Mouse (Mus musculus): ENCODE measurements around the gene Hspb8.
A peak's percentile ranks its signal among the peaks of the same experiment; 100 is the strongest.

The Hspb8 gene

DNA sequence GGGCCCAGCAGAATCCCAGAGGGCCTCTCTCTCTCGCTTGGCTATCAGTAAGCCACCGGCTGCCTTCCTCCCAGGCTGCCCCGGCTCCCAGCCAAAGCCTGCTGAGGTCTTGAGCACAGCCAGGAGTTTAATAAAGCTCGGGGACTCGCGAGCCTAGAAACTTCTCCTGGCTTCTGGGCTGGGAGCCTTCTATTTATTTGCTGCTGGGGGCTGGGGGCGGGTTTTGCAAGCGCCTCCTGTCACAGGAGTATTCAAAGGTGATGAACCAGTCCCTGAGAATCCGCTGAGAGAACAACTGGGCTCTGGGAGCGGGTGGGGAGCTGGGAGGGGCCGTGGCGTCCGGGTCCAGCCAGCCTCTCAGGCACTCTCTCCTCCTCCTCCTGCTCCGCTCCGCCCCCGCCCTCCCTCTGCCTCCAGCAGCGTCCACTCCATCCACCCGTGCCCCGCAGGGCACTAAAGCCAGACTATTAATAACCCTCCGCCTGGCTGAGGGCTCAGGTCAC lies at the start of gene Hspb8:
Gene Hspb8 (minus strand): TSS at position 166 of the 503 bp plus-strand sequence.
- peak; percentile 84 for DNase-seq (ENCODE audit: low spot score)

DNA sequence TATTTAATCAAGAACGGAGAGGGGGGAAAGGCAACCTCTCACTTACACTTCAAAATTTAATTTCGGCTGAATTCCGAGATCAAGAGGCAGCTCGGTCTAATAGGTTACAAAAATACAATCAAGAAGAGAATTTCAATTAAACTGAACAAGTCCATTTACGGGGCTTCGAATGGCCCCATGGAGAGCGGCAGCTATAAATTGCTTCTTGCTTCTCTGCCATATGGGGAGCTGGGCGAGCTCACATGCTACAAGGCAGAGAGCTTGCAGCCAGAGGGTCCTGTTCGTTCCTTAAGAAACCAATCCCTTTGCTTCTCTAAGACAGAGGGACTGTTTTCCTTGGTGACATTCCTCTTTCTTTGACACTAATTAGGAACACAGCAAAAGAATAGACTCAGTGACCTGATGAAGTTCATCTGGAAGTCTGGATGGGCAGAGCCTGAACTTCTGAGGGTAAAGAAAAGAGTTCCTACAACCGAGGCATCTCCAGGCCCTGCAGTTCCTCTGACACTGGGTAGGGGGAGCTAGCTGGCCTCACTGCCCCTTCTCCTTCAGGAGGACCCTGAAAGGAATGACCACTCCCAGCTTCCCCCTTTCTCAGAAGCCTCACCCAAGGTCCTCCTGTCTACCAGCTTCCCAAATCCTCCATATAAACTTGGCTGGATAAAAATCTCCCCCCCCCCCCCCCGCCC lies 38.8 kb upstream of the Hspb8 start:
- no peak for DNase-seq (ENCODE audit: low spot score)

DNA sequence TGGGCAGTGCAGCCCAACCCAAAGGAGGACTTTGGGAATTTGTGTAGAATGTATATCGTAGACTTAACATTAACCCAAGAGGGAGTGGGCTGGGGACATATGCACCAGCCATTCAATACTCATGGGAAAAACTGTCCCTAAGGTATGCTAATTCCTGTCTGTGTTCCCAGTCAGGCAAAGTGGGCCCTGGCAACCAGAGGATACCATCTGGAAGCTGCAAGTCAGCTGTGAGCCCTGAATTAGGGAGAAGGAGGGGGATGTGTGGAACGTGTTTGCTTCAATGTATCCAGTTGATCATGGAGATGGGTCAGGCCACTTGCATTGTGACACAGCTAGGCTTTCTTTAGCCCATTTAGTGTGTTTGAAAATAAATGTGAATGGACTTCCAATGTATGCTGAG lies 37.3 kb upstream of the Hspb8 start:
- DNase-seq (ENCODE audit: low spot score) = no peak

DNA sequence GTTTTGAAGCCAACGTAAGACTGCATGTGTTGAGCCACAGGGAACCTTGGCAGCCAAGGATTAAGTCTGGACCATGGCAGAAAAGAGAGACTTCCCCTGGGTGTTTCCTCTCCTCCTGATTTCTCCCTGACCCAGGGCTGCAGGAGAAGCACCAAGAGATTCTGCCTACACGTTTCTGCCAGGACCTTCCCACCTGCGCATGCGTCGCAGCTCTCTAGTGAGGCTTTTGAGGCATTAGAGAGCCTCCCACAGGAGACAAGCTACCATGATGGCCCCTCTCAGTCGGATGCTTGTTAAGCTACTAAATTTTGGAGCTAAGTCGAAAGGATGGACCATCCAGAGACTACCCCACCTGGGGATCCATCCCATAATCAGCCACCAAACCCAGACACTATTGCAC lies 35.1 kb upstream of the Hspb8 start:
- no peak for DNase-seq (ENCODE audit: low spot score)

DNA sequence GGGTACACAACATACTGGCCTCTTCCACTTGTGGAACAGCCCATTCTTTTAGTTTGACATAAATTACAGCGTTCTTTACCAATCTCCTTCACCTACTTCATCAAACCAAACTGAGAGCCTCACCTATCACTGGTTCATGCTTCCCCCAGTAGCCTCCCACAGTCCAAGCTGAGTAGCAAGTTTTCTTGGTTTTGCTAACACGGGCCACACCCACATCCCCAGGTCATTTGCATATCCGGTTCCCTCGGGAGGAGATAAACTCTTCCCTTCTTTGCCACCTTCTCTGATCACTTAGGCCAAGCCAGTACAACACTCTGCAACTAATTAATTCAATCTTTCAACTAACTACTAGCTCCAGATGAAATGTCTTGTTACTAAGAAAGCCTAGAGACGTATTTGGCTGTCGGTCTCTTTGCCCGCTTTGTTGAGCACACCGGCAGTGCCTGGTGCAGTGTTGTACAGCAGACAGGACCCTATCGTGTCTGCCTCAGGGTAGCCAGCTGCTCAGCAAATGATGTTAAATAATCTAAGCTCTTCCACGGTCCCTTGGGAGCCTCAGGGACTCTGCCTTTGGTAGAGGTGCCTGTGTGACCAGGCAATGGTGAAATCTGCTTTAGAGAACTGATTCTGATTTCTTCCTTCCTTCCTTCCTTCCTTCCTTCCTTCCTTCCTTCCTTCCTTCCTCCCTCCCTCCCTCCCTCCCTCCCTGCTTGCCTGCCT lies 34.3 kb upstream of the Hspb8 start:
- DNase-seq (ENCODE audit: low spot score) = no peak

DNA sequence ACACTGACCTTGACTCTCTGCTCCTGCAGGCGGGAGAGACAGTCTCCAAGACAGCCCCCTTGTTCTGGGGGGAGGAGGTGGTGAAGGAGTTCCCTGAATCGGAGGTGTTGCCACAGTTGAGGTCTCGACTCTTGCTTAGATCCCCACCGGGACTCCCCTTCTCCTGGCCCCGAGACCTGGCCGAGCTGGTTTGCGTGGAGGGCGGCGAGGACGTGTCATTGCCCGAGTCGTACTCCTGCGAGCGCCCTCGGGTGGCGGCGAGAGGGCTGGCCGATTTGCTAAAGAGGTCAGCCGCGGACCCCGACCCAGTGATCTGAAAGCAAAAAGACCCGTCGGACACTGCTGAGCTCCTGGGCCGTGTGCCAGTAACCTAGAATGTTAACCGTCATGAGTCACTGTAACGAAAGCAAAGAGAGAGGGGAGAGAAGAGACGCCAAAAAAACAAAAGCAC lies 30.8 kb upstream of the Hspb8 start:
- peak; percentile 87 for DNase-seq (ENCODE audit: low spot score)

DNA sequence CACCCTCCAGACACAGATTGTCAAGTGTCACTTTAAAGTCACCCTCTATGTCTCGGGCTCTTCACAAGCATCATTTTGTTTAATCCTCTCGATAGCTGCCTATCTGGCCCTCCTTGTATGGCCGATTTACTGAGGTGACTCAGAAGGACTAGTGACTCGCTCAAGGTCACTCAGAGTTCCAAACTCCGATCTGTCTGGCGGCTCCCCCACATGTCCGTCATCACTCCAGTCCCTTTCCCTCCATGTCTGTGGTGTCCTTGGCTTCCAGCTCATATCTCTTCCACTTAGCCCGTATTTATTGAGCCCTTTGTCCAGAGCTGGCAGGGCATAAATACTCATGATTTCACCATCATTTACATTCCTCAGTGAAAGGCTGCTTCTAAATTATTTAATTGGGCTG lies 28.2 kb upstream of the Hspb8 start:
- DNase-seq (ENCODE audit: low spot score) = peak; percentile 64

DNA sequence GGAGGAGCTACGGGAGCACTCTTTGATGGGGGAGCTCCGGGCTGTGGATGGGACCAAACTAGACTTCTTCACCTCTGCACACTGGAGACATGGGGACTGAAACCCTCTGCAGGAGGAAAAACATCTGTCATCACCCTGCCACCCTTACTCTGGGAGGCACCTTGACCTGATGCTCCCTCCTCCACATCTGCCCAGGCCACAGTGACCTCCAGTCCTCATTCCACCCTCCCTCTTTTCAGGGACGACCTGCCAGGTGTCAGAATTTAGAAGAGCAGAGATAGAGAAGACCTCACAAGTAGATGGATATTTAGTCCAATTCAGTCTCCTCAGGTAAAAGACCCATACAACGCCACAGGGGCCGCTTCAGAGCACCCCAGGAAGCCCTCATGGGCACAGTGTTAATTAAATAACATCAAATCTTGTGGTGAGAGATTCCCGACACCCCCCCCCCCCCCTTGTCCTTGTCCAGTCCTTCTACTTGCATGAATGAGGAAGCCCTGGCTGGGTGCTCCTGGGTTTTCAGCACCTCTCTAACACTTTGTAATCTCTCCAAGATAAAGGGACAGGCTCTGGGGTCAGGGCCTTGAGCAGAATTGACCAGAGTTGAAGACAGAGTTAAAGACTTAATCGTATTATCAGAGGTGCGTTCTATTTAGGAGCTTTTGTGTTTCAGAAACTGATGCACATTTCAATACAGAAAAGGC lies 27.0 kb upstream of the Hspb8 start:
- DNase-seq (ENCODE audit: low spot score) = no peak

DNA sequence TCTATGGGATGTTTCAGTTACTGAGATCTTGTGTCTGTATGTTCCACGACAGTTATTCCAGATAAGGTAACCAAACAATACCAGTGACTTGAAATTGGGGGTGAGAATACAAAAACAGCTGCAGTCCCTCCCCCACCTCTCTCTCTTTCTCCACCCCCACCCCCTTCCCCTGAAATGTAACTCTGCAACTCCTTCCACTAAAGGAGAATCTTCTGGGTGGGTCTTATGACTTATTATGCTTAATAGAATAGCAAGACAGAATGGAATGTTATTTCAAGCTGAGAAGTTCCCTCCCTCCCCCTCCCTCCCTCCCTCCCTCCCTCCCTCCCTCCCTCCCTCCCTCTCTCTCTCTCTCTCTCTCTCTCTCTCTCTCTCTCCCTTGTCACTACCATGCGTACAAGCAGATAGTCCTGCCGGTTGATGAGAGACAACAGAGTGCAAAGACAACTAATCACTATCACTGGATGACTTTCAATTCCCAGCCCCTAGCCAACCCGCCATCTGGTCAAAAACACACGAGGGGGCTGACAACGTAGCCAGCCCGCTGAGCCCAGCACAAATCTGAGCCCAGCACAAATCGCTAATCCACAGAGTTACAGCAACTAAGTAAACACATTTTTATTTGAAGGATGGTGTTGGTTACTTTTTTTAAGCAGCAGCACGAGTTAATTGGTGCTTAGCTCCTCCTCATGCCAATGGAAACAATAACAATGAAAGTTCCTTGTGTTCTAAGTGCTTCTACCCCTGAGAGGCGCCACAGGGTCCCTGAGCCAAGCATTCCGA lies 25.9 kb upstream of the Hspb8 start:
- DNase-seq (ENCODE audit: low spot score) = no peak

DNA sequence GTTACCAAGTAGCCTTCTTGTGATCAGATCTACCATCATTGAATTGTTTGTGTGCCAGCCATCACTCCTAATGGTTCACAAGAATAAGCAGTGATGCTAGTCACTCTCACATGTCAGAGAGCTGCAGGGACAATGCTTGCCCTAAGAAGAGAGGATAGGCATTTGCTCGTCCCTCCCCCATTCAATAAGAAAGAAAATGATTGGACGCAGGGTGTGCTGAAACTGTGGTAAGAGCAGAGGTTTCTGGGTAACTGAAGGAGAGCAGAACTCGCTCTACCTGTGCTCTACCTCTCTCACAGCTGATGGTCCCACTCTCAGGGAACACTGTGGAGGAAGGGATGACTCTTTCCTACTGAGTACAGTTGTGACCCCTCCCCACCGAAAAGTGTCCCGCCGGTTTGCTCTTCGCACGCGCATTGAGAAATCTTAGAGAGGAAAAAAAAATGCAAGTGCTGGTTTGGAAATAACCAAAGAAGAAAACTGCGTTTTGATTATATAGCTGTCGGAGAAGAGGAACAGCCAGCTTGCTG lies 25.2 kb upstream of the Hspb8 start:
- no peak for DNase-seq (ENCODE audit: low spot score)

DNA sequence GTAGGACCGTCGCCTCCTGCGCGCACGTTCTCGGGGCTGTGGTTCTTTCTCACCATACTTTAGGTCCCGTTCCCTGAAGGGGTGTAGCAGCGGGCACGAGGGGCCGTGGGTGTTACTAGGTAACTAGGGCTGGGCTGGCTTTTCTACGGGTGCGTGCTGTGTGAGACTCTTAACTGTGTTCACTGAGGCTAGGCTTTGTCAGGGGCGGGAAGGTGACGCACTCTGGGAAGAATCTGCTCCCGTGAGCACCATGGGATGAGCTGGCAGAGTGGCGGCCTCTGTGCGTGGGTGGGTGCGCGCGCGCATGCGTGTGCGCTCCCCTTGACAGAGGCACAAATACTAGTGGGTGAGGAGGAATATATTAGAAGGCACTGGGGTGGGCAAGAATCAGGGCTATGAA lies 23.9 kb upstream of the Hspb8 start:
- DNase-seq (ENCODE audit: low spot score) = no peak

DNA sequence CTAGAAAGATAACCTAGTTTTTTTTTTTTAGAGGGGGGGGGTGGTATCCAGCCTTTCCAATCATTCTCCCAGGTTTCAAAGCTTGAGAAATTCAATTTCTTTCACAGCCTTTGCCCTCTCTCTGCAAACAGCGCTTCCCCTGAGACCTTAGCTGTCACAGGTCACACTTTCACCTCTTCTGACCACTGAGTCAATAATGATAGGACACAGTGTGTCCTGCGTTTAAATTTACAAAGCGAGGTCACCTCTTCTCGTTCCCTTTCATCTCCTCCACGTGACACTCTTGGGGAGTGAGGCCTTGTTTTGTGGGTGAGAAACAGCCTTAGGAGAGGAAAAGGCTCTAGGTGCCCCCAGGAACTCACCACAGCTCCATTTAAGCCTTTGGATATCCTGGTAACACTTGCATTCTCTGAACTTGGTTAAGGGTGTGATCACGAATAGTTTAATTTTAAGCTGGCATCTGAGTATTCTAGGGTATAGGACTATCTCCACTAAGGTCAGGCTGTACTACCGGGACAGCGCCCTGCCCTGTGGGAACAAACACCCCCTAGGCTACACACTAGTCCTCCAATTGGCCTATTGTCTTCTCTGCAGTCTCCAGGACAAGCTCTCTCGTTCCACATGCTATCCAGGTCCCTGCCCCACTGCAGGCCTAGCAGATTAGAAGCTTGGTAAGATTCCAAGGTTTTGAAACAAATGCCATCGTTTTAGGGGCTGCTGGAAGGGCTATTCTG lies 23.1 kb upstream of the Hspb8 start:
- no peak for DNase-seq (ENCODE audit: low spot score)

DNA sequence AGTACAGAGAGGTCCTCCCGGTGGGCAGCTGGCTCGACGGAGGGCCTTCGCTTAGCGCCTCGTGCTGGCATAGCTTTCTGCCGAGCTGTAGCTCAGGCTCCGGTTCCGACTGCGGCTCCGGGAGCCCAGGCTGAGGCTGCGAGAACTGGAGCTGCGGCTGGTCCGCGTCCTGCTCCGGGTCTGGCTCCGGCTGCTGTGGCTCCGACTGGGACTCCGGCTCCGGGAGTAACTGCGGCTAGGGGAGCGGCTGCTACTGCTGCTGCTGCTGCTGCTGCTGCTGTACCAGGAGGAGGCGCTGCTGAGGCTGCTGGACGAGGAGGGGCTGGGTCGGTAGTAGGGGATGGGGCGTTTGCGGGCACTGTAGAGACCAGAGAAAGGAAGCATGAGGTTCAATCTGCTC lies 21.9 kb upstream of the Hspb8 start:
- DNase-seq (ENCODE audit: low spot score) = peak; percentile 65

DNA sequence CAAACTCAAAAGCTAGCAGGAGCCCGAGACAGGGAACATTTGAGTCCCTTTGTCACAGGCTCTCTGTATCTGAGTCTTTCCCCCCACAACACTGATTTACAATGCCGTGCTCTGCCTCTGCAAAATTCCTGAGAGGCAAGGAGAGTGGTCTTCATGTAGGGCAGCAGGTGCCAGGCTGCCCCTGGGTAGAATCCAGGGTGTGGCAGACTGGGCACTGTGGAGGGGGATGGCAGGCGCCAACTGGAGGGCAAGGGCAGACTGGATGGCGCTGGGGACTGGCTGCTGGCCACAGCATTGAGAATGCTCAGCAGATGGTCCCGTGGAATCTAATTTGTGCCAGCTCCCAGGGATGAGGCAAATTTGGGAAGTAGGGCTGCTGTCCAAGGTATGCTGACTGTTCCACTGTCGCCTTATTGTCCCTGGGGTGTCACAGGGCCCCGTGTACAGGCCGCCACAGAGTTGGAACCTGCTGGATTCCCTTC lies 20.8 kb upstream of the Hspb8 start:
- no peak for DNase-seq (ENCODE audit: low spot score)

DNA sequence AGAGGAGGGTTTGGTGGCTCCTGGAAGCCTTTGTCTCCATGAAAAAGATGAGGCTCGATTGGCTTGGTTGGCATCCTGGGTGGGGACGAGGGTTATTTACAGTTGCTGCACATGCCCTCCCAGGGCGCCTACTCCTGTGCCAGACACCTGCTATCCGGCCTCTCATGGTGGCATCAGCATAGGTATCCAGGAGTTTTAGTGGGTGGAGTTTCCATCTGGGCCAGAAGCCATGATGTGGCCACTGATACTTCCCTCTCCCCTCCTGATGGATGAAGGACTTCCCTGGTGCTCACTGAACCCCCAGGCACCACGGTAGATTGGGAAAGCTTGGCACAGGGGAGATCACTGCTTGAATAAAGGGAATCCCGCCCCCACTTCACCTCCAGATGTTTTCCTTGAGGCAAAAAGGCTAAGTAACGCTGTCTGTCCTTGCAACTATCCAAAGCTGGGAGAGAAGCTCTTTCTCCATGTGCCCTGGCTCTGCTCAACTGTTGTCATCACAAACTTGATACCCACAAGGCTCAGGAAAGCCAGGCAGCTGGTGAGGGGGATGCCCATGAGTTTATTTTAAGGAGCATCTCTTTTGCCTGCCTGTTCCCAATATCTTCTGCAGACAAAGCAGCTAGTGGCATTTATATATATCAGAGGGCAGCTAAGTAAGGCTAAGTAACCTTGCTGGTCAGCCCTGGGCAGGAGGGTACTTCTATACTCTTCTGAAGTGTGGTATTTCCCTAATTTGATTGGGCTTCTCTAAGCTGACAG lies 20.2 kb upstream of the Hspb8 start:
- no peak for DNase-seq (ENCODE audit: low spot score)

DNA sequence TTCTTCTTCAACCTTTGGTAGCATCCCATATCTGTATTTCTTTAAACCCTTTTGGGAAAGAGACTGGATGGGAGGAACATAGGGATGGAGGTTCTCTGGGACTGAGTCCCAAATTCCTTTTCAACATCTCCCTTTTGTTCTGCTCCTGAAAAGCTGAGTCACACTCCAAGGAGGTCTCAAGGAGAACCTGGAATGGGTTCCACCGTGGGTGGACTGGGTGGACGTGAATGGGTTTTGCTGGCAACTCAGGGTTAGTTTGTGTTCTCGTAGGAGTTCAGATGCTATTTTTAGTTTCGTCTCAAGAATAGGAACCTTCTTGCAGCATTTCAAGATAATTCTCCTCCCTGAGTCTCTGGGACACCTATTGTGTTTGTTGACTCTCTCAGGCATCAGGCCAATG lies 17.6 kb upstream of the Hspb8 start:
- DNase-seq (ENCODE audit: low spot score) = no peak

DNA sequence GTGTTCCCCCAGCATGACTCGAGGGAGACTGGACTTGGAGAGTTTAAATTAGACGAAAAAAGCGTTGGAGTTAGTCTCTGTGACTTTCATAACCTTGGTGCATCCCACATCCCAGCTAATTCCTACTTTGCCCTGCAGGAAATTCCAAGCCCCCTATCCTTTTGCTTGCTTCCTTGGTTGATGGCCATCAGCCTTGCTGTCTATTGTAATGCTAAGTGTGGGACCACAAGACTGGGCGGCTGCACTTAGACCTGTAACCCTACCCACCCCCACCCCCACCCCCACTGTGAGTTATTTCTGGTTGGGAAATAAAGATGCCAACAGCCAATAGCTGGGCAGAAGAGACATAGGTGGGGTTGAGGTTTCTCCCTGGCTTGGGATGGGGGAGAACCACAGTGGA lies 15.7 kb upstream of the Hspb8 start:
- no peak for DNase-seq (ENCODE audit: low spot score)

DNA sequence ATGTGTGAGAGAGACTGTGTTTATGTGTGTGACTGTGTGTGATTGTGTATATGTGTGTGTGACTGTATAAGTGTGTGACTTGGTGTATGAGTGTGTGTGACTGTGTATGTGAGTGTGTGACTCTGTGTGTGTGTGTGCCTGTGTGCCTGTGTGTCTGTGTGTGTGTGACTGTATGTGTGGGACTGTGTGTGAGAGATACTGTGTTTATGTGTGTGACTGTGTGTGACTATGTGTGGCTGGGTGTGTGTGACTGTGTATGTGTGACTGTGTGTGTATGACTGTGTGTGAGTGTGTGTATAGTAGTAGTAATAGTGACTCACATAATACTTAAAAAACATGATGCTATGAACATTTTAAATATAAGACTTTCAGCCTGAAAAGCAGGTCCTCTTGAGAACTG lies 13.5 kb upstream of the Hspb8 start:
- DNase-seq (ENCODE audit: low spot score) = no peak

DNA sequence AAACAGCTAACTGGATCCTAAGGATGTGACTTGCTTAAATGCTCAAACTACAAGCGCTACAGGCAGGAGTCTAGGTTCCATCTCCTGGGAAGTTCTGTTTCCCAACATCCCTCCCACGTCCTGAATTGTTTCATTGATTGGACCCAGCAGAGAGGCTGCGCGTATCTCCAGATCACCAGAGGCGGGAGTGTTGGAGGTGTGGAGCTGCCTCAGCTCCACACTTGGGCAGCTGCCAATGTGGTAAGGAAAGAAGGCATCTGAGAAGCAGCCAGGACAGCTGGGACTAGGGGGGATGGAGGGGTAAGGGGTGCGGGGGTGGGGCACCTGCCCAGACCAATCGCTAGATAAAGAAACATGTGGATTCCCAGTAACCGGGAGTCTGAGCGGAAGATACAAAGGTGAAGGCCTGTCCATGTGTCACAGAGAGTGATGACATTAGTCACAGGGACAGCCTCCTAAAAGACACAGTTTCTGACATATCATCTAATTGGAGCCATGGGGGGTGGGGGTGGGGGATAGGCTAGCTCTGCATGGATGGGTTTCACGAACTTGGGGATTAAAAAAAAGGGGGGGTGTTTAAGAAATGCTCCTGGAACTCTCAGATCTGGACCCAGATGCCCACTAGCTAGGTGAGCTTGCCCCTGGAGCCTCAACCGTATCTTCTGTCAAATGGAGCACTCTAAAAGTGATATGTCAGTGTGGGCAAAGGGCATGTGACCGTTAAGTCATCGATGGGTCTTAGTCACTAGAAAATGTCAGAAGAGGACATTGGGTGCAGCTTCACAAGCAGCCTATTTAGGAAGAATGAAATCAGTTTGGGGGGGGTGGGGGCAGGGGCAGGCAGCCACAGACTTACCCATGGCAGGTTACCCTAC lies 12.5 kb upstream of the Hspb8 start:
- no peak for DNase-seq (ENCODE audit: low spot score)

Measured in testis, postnatal 10 days (tissue).